Mouse (Mus musculus): ENCODE measurements around the gene Slc38a6.

Gene Slc38a6

GRCm38 (mm10) chr12:73340642-73341293, 54.2 kb downstream of the Slc38a6 start:
- no peak for TF ChIP-seq GATA4 (IDR thresholded peaks at IDR 0.05; ENCODE audit: insufficient replicate concordance, low read length)

- TF ChIP-seq GATA4 (IDR thresholded peaks at IDR 0.05; ENCODE audit: insufficient replicate concordance, low read length) = 0 out of 2 replicates have a peak, but pooled peaks have one; percentile 15
These were observed 55.4 kb downstream of the Slc38a6 start for GRCm38 (mm10) chr12:73341703-73342663.

- no peak for TF ChIP-seq GATA4 (IDR thresholded peaks at IDR 0.05; ENCODE audit: insufficient replicate concordance, low read length)
These were observed 57.7 kb downstream of the Slc38a6 start for GRCm38 (mm10) chr12:73344300-73344699.

- TF ChIP-seq GATA4 (IDR thresholded peaks at IDR 0.05; ENCODE audit: insufficient replicate concordance, low read length) = peak; percentile 51; the same call in 1 of the 2 replicates
These were observed 58.6 kb downstream of the Slc38a6 start for GRCm38 (mm10) chr12:73345157-73345556.

GRCm38 (mm10) chr12:73347202-73347601, 60.6 kb downstream of the Slc38a6 start:
- TF ChIP-seq GATA4 (IDR thresholded peaks at IDR 0.05; ENCODE audit: insufficient replicate concordance, low read length) = no peak

GRCm38 (mm10) chr12:73350466-73350865, 63.9 kb downstream of the Slc38a6 start:
- no peak for TF ChIP-seq GATA4 (IDR thresholded peaks at IDR 0.05; ENCODE audit: insufficient replicate concordance, low read length)

- no peak for TF ChIP-seq GATA4 (IDR thresholded peaks at IDR 0.05; ENCODE audit: insufficient replicate concordance, low read length)
These were observed 64.4 kb downstream of the Slc38a6 start for GRCm38 (mm10) chr12:73350982-73351381.

GRCm38 (mm10) chr12:73351746-73352145, 65.2 kb downstream of the Slc38a6 start:
- no peak for TF ChIP-seq GATA4 (IDR thresholded peaks at IDR 0.05; ENCODE audit: insufficient replicate concordance, low read length)

GRCm38 (mm10) chr12:73353362-73353761, 66.8 kb downstream of the Slc38a6 start:
- no peak for TF ChIP-seq GATA4 (IDR thresholded peaks at IDR 0.05; ENCODE audit: insufficient replicate concordance, low read length)

GRCm38 (mm10) chr12:73354521-73354920, 67.9 kb downstream of the Slc38a6 start:
- TF ChIP-seq GATA4 (IDR thresholded peaks at IDR 0.05; ENCODE audit: insufficient replicate concordance, low read length) = no peak

- no peak for TF ChIP-seq GATA4 (IDR thresholded peaks at IDR 0.05; ENCODE audit: insufficient replicate concordance, low read length)
These were observed 68.7 kb downstream of the Slc38a6 start for GRCm38 (mm10) chr12:73355084-73355775.

GRCm38 (mm10) chr12:73356696-73357095, 70.1 kb downstream of the Slc38a6 start:
- no peak for TF ChIP-seq GATA4 (IDR thresholded peaks at IDR 0.05; ENCODE audit: insufficient replicate concordance, low read length)

- TF ChIP-seq GATA4 (IDR thresholded peaks at IDR 0.05; ENCODE audit: insufficient replicate concordance, low read length) = no peak
These were observed 70.7 kb downstream of the Slc38a6 start for GRCm38 (mm10) chr12:73357311-73357710.

- no peak for TF ChIP-seq GATA4 (IDR thresholded peaks at IDR 0.05; ENCODE audit: insufficient replicate concordance, low read length)
These were observed 71.2 kb downstream of the Slc38a6 start for GRCm38 (mm10) chr12:73357736-73358135.

- no peak for TF ChIP-seq GATA4 (IDR thresholded peaks at IDR 0.05; ENCODE audit: insufficient replicate concordance, low read length)
These were observed 72.1 kb downstream of the Slc38a6 start for GRCm38 (mm10) chr12:73358640-73359039.

All from liver, adult (tissue).